Mouse (Mus musculus): ENCODE data around the gene Pepd.
"Not testable (repeated sequence)": the region's sequence is repeated elsewhere in the genome, so short reads cannot be mapped to it uniquely, and the experiment has no call there.

The Pepd gene

GRCm38 (mm10) chr7:34932631-34933030, 20.5 kb downstream of the Pepd start:
- peak; percentile 8 to 20 for DNase-seq (ENCODE audit: low spot score in 2 of 2)

DNA sequence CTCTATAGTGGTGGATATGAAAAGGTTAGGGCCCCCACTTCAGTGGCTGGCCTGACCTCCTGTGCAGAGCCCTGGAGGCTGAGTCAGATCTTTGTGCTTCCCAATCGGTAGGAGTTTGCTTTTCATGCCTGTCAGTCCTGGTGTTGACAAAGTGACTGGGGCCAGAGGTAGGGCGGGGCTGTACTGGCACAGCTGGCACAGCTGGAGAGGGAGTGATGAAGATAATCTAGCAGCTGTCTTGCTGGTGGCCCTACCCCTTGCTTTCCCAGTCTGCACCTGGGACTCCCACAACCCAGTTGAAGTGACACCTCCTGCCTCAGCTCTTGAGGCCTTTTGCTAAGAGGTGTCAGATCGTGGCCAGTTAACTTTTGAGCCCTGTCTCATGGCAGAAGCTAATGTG, 21.0 kb downstream of the Pepd start:
- no peak for DNase-seq (ENCODE audit: low spot score in 2 of 2)

DNA sequence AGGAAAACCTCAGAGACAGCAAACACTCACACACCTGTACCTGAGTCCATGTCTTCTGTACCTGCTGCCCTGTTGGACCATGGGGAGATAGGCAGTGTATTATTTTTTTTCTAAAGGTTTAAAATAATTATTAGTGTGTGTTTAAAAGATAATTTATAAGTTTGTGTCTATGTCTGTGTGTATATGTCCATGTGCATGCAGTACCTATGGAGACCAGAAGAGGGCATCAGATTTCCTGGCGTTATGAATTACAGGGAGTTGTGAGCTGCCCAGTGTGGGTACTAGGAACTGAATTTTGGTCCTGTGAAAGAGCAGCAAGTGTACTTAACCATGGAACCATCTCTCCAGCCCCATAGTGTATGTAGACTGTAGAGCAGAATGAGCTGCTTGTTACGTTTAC, 24.2 kb downstream of the Pepd start:
- no peak for DNase-seq (ENCODE audit: low spot score in 2 of 2)

DNA sequence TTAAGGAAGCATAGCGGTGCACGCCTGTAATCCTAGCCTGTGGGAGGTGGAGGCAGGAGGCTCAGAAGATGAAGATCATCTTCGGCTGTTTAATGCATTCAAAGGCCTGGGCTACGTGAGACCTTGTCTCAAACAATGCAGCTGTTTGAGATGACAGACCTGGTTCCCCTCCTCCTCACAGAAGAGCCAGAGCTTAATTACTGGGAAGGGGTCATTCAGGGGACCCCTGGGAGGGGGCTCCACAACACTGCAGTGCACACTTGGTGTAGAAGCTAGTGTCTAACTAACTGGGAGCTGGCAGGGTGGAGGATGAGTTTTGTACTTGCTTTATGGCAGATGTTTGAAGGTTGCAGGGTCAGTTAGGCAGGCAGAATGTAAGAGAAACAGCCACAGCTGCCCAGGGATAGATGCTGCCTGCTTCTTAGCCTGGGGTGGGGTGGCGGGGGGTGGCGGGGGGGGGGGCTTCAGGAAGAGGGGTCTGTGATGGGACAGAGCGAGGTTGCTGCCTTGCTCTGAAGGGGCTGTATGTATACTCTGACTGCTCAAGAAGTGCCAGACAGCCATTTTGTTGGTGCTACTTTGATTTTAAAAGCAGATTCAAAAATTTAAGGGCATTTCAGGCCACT, 26.6 kb downstream of the Pepd start:
- no peak for DNase-seq (ENCODE audit: low spot score in 2 of 2)

GRCm38 (mm10) chr7:34939262-34939951, 27.2 kb downstream of the Pepd start:
- peak; percentile 25 to 30 for DNase-seq (ENCODE audit: low spot score in 2 of 2)

DNA sequence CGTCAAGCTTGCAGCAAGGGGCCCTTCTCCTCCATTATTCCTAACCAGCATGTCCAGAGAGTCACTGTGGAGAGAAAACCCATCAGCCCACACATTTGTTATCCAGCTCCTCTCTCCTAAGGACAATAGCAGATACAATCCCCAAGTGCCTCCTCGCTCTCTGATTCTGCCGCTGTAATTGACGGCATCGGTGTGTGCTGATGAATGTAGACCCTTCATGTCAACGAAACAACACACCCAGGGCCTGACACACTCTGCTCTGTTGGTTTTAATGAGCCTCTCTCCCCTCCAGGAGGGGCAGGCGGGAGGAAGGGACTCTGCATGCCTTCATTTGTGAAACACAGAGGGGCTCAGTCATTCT, 27.8 kb downstream of the Pepd start:
- no peak for DNase-seq (ENCODE audit: low spot score in 2 of 2)

DNA sequence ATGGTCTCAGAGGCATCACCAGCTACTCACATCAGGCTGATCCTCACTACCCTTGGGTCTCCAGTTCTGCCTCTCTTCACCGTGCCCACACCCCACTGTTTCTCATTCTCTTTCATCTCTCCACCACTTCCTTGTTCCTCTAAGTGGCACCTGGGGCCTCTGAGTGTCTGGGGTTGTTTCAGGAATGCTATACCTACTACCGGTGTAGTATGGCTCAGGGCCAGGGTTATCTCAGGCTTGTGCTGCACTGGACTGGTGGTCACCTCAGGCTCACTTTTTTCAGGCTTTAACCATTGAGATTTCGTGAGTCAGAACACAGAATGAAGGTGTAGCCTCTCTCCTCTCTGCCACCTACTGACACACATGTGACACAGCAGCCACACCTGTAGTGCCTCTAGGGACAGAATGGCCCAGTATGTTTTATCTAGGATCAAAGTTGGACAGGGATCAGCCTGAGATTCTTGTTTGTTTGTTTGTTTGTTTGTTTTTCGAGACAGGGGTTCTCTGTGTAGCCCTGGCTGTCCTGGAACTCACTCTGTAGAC, 31.5 kb downstream of the Pepd start:
- no peak for DNase-seq (ENCODE audit: low spot score in 2 of 2)

DNA sequence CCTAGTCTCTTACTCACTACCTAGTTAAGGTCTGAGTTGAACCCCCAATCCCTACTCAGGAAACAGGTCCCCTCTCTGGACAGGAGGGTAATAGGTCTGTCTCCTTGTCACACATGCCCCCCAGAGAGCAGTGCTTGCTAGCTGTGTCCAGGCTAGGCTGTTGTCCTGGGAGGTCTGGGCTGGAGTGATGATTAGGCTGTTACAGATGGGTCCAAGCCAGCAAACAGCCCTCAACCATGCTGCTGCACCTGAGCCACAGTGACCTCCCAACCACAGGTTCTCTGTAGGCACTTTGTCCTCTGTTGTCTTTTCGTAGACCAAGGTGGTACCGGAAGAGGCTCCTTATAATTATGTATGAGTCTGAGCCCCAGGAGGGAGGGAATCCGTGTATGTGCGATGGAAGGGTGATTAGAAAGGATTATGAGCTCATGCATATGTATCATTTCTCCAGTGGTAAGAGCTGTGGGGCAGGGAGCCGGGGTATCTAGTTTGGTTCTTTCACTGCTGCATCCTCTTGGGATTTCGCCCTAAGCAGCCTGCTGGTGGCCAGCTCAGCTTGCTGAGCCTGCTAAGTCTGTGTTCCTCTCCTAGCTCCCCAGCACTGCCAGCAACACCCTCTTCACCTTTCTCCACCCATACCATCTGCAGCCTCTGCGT, 34.2 kb downstream of the Pepd start:
- no peak for DNase-seq (ENCODE audit: low spot score in 2 of 2)

DNA sequence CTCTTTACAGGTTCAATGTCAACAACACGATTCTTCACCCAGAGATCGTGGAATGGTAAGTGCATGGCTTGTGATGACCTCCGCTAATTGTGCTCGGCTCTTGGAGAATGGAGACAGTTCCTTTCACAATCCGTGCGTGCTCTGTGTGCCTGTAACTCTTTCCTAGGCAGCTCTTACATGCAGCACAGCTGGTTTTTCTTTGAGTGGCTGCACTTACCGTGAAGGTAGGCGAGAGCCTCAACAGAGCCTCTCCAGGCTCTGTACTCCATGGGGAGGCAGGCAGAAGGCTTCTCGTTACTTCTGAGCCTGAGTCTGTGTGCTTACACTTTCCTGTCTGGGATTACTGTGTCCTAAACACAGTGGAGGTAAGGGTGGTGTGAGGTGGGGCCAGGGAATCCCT, 42.4 kb downstream of the Pepd start:
- DNase-seq (ENCODE audit: low spot score in 2 of 2), result no peak

- no peak for DNase-seq (ENCODE audit: low spot score in 2 of 2)
Observed at GRCm38 (mm10) chr7:34955295-34955694, 43.1 kb downstream of the Pepd start.

DNA sequence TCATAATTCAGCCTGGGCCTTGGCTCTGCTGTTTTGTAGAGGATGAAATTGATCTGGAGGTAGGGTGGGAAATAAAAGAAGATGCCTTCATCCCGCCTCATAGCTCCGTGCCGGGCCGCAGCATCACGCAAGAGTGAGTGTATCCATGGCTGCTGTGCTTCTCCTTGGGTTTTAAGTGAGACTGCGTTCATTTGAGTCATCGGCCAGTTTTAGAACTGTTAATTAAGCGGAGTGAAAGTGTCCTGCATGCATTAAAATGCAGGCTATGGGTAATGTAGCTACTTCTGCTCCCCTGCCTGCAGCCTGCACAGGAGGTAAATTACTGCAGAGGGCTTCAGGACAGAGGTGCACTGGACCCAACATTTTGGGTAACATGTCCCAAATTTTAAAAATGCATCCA, 45.0 kb downstream of the Pepd start:
- peak in 1 of 2 experiments; percentile 25 for DNase-seq (ENCODE audit: low spot score in 2 of 2)

DNA sequence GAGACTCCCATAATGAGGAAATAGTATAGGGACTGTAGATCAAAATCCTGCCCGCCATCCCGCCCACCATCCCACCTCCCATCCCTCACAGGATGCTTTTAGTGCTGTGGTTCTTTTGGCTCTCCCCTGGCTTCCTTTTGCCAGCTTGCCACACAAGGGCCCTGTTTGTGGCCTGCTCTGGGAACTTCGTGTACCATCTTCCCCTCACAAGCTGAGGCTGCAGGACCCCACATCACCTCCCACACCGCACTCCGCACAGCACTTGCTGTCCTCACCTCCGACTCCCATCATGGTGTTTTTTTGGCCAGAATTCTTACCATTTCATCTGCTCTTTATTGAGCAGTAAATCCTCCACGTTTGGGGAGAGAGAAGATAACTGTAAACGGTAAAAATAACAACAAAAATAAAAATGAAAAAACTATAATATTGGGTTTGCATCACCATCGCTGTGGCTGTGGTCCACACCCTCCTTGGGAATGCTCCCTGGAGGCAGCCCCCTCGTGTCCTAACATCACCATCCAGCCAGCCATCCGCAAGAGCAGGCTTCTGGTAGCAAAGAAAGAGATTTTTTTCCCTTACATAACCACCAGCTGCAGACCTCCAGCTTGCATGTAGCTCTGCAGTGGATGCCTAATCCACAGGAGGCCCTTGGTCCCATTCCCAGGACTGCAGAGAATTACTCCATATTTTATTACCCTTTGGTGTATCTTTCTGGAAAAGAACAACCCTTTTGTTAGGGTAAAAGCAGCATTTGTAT, 51.9 kb downstream of the Pepd start:
- DNase-seq (ENCODE audit: low spot score in 2 of 2), result peak in 1 of 2 experiments; percentile 25

GRCm38 (mm10) chr7:34967362-34967761, 55.2 kb downstream of the Pepd start:
- no peak for DNase-seq (ENCODE audit: low spot score in 2 of 2)

DNA sequence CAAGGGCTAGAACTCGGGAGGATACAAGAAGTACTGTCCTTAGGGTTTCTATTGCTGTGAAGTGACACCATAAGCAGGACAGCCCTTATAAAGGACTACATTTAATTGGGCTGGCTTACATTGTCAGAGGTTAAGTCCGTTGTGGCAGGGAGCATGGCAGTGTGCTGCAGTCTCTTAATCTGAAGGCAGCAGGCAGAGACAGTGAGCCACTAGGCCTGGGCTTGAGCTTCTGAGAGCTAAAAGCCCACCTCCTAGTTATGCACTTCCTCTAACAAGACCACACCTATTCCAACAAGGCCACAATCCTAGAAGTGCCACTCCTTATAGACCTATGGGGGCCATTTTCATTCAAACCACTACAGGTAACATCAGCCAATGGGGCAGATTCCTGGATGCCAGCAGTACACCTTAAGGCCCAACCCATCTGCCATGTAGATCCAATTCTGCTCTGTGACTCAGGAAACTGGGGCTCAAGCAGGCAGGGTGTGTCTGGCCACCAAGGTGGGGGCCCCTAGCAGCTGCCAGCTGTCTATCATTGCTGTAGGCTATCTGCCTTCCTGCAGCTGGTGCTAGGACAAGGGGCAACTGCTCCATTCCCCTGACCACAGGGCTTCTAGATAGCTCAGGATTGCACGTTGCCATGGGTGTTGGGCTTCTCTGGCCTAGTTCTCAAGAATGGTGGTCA, 56.7 kb downstream of the Pepd start:
- DNase-seq (ENCODE audit: low spot score in 2 of 2), result no peak

DNA sequence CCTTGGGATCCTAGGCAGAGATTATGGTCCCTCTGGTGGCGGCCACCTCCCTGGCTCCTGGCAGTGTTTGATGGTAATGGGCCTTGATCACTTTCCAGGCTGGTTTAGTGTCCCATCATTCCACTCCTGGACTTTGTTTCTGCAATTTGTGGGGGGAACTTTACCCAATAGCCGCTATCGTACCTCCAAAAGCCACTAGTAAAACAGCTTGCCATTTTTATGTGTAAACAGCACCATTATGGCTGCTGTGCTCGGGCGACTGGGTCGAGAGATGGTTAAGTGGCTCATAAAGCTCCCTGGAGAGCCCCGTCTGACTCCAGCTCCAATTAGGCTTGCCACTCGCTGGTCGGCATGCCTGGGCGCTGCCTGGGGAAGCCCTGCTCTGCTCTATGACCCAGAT, 59.6 kb downstream of the Pepd start:
- no peak for DNase-seq (ENCODE audit: low spot score in 2 of 2)

- peak in 1 of 2 experiments; percentile 26 for DNase-seq (ENCODE audit: low spot score in 2 of 2)
Observed at GRCm38 (mm10) chr7:34972990-34973440, 60.8 kb downstream of the Pepd start.

DNA sequence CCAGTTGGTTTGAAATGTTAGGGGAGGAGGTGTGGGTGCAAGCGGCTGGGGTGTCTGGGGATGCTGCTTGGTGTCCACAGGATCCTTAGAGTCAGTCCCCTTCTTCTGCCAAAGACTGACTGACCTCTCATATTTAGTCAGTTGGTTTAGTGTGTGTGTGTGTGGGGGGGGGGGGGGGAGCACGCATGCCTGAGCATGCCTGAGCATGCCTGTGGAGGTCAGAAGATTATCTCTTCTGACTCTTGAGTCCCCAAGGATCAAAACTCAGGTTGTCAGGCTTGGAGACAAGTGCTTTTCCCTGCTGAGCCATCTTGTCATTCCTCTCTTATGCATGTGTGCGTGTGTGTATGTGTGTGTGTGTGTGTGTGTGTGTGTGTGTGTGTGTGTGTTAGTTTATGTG, 61.7 kb downstream of the Pepd start:
- no peak for DNase-seq (ENCODE audit: low spot score in 2 of 2)

DNA sequence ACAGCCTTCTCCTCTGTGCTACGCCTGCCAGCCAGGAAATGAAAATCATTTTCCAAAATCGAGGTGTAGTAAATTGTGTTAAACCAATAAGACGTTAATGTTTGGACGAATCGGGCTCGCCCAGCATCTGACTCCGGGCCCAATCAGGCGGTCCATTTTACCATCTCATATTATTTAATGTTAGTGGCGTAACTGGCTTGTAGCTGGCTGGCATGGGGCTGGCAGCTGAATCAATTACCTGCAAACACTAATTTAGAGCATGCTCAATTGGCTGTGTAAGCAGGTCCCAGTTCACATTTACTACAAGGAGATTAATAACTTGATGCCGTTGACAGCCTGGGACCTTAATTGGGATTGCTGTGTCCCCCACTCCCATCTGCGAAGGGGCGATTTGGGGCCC, 63.7 kb downstream of the Pepd start:
- DNase-seq (ENCODE audit: low spot score in 2 of 2), result no peak

DNA sequence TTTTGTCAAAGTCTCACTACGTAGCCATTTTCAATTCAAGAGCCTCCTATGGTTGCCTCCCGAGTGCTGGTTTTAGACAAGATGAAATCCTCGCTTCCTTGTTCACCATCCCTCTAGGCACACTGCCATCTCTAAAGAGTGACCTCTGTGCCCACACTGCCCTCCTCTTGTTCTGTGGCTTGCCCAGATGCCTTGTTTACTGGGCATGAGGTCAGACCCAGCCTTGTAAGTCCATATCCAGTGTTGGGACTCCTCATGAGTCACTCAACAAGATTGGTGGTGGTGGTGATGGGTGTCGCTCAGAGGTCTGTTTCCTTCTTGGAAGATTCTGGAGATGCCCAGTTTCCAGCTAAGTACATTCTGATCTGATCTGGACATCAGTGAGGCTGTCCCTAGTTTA, 65.2 kb downstream of the Pepd start:
- DNase-seq (ENCODE audit: low spot score in 2 of 2), result no peak

DNA sequence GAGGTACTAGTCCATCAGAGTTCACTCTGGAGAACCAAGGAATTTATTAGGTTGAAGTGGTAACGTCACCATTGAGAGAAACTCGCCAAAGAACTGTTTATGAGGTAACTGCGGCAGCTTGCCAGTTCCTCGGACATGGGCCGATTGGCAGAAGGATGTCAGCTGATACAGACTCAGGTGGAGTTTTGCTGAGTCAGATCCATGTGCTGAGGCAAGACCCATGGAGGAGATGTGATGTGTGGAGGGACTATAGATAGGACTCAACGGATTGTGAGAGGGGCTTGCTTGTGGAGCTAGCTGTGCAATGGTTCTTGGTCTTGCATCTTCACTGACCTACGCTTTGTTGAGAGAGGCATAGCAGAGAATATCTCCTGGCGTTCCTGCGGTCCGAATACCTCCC, 69.6 kb downstream of the Pepd start:
- DNase-seq (ENCODE audit: low spot score in 2 of 2), result no peak

- not testable (repeated sequence) for DNase-seq (ENCODE audit: low spot score in 2 of 2)
Observed at GRCm38 (mm10) chr7:34982372-34982771, 70.2 kb downstream of the Pepd start.

Data from right cerebral cortex, adult 2 months (tissue).